Mouse (Mus musculus) midbrain, embryonic 15.5 days (tissue): ENCODE measurements at regions not wholly inside any gene's neighbourhood (a gene's known extent, or its start where the extent isn't known, plus 50 kb on each side); places are given as distances from the start of the nearest gene placed in this dataset.

Experiments
- ATAC-seq: fragments of 200-750 bp; cut with Nextera tagmentation; replicated peaks from 2 replicates; pipeline ENCODE4 v1.8.0; 2017; ENCODE audit warnings: moderate TSS enrichment
- H3K27ac ChIP-seq: fragments of 300-500 bp; sonication (generic); 2 replicates; pipeline ENCODE4 v1.5.1; 2015; ENCODE audit warnings: mild to moderate bottlenecking, inconsistent platforms
- H3K27me3 ChIP-seq: fragments of 300-500 bp; sonication (generic); replicated peaks from 2 replicates; pipeline ENCODE4 v1.6.1; 2015; ENCODE audit warnings: inconsistent platforms
- H3K36me3 ChIP-seq: fragments of 300-500 bp; sonication (generic); replicated peaks from 2 replicates; pipeline ENCODE4 v1.6.1; 2015; ENCODE audit warnings: inconsistent platforms
- H3K4me1 ChIP-seq: fragments of 300-500 bp; sonication (generic); 2 replicates; pipeline ENCODE4 v1.6.1; 2015; ENCODE audit warnings: inconsistent platforms
- H3K4me2 ChIP-seq: fragments of 300-500 bp; sonication (generic); 2 replicates; pipeline ENCODE4 v1.6.1; 2015; ENCODE audit warnings: inconsistent platforms, mild to moderate bottlenecking, moderate library complexity
- H3K4me3 ChIP-seq: fragments of 300-500 bp; sonication (generic); 2 replicates; pipeline ENCODE4 v1.5.1; 2015; ENCODE audit warnings: mild to moderate bottlenecking, inconsistent platforms
- H3K9ac ChIP-seq: fragments of 300-500 bp; sonication (generic); 2 replicates; pipeline ENCODE4 v1.6.1; 2015; ENCODE audit warnings: mild to moderate bottlenecking, inconsistent platforms
- H3K9me3 ChIP-seq: fragments of 300-500 bp; sonication (generic); 2 replicates; pipeline ENCODE4 v1.6.1; 2016; ENCODE audit warnings: inconsistent platforms
- WGBS: fragments of 180-500 bp; shearing (Covaris S2); methylation state at CpG from one replicate; pipeline ENCODE4 v1.1.7; 2015; ENCODE audit warnings: mixed read lengths; 5-methylcytosine and 5-hydroxymethylcytosine counted together

- 90% methylated on average over 3 of the region's 3 CpGs for WGBS
These were observed 123.7 kb upstream of the P2ry1 start for GRCm38 (mm10) chr3:60878880-60879279.

GRCm38 (mm10) chr3:60884027-60884426, 118.6 kb upstream of the P2ry1 start:
- no peak overlapping the region for H3K4me2 ChIP-seq
- peak; percentile 93 for ATAC-seq
- H3K27ac ChIP-seq = 0 out of 2 replicates have a peak overlapping the region, but pooled peaks have one; percentile 13
- 44% methylated on average over 3 of the region's 3 CpGs for WGBS
- no peaks in the 10 kb centered on the region for H3K9me3 ChIP-seq
- H3K4me3 ChIP-seq = no peak overlapping the region
- H3K27me3 ChIP-seq = no peaks in the 10 kb centered on the region
- H3K4me1 ChIP-seq = no peaks in the 10 kb centered on the region
- no peaks in the 10 kb centered on the region for H3K36me3 ChIP-seq
- no peak overlapping the region for H3K9ac ChIP-seq

More at GRCm38 (mm10) chr3:60878880-60879279, 123.7 kb upstream of the P2ry1 start:
- Histone ChIP-seq H3K27me3 (no peaks in the 10 kb centered on the region), H3K36me3 (no peaks in the 10 kb centered on the region), H3K4me2 (no peak overlapping the region), H3K27ac (no peak overlapping the region), H3K9ac (no peak overlapping the region), H3K4me3 (no peak overlapping the region), H3K9me3 (no peaks in the 10 kb centered on the region), H3K4me1 (no peaks in the 10 kb centered on the region)
- no peak for ATAC-seq

DNA sequence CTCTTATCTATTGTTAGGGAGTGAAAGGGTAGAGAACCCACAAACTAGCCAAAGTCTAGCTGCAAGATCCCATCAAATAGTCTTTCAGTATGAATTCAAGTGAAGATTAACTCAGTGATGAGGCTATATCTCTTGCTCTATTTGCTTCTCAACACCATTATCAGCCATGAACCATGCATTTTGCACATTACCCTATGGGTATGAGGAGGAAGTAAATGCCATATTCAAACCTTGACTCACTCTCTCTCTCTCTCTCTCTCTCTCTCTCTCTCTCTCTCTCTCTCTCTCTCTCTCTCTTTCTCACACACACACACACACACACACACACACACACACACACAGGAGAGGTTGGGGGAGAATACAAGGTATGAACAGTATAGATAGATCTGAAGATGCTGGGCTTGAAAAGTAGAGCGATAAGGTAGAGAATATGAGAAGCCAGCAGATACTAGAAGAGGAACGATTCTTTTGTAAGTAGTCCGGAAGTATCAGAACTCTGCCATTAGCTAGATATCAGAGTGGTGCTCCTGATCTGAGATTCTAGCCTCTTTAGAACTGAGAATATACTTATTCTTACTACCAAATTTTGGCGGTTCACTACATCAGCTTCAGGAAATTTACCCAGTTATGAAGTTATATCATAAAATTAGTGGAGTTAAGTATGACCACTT, 113.3 kb upstream of the P2ry1 start:
- 92% methylated on average over 4 of the region's 4 CpGs for WGBS
- H3K4me2 ChIP-seq = no peak overlapping the region
- H3K27me3 ChIP-seq = no peaks in the 10 kb centered on the region
- no peak overlapping the region for H3K4me3 ChIP-seq
- H3K36me3 ChIP-seq = no peaks in the 10 kb centered on the region
- no peak for ATAC-seq
- no peaks in the 10 kb centered on the region for H3K9me3 ChIP-seq
- no peaks in the 10 kb centered on the region for H3K4me1 ChIP-seq
- no peak overlapping the region for H3K9ac ChIP-seq
- H3K27ac ChIP-seq = no peak overlapping the region

DNA sequence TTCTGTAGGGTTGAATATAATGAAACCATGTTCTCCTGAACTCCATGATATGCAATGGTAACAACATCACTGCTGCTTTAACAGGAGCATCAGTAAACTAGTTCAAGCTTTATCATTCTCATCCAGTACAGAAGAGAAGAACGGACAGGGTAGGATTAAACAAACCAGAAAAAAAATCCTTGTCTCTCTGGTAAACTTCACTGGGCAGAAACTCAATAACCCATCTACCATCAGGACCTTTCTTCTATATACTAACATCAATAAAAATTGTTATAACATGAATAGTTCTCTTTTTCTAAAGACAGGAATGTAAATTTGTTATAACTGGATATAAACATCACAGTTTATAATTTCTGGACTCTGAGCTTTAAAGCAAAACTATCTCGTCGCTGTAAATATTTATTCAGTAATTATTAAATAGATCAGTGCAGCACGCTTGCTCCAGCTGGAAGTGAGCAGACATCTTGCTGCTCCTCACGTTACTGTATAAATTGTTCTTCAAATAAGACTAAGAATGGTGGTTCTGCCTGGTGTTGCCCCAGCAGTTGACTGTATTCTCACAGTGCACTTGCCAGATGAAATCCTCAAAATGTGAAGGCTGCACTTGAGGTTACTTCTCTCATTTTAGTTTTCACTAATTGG, 104.8 kb upstream of the P2ry1 start:
- H3K4me3 ChIP-seq = no peak overlapping the region
- no peak for ATAC-seq
- no peaks in the 10 kb centered on the region for H3K4me1 ChIP-seq
- no peak overlapping the region for H3K9ac ChIP-seq
- no peaks in the 10 kb centered on the region for H3K36me3 ChIP-seq
- no peaks in the 10 kb centered on the region for H3K27me3 ChIP-seq
- 89% methylated on average over 5 of the region's 5 CpGs for WGBS
- no peaks in the 10 kb centered on the region for H3K9me3 ChIP-seq
- H3K27ac ChIP-seq = no peak overlapping the region
- H3K4me2 ChIP-seq = no peak overlapping the region

DNA sequence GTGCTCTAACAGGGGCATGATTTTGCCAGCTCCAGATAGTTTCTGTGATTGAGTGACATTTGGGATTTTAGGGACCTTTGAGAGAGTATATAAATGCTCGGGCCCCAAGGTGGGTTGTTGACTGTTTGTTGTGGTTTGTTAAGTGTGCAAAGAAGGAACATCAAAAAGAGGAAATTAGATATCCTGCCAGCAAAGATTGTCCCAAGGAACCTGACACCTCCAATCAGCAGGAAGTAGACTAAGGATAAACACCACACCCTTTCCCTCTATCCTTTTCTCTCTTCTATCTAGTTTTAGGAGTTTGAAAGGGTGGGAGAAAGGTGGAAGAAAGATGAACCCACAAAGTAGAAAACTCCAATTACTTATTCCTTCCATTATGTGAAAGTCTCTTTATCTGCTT, 103.9 kb upstream of the P2ry1 start:
- Histone ChIP-seq H3K36me3 (no peaks in the 10 kb centered on the region), H3K9me3 (no peaks in the 10 kb centered on the region), H3K4me2 (no peak overlapping the region), H3K27me3 (no peaks in the 10 kb centered on the region), H3K9ac (no peak overlapping the region), H3K27ac (no peak overlapping the region), H3K4me1 (no peaks in the 10 kb centered on the region), H3K4me3 (no peak overlapping the region)
- no peak for ATAC-seq
- 87% methylated on average over 1 of the region's 1 CpGs for WGBS

DNA sequence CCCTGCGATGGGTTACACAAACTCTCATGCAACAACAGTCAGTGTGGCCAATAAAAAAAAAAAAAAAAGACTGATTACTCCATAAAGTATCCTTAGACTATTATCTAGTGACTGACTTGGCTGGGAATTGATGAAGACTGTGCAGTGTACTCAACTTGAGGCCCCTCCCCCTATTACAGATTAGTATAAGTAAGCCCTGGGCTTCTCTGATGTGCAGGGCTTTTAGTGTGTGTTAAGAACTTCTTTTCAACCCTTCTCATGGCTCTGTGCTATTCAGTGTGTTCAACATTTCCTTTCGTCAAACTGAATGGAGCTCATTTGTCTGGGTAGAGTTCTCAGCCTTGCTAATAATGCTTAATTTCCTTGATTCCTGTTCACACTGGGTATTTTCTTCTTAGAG, 101.0 kb upstream of the P2ry1 start:
- H3K9ac ChIP-seq = no peak overlapping the region
- WGBS = 63% methylated on average over 2 of the region's 2 CpGs
- no peak for ATAC-seq
- no peaks in the 10 kb centered on the region for H3K27me3 ChIP-seq
- no peak overlapping the region for H3K4me3 ChIP-seq
- H3K4me1 ChIP-seq = no peaks in the 10 kb centered on the region
- no peaks in the 10 kb centered on the region for H3K36me3 ChIP-seq
- H3K27ac ChIP-seq = no peak overlapping the region
- H3K9me3 ChIP-seq = no peaks in the 10 kb centered on the region
- H3K4me2 ChIP-seq = no peak overlapping the region

- Histone ChIP-seq H3K4me2 (no peak overlapping the region), H3K4me1 (no peaks in the 10 kb centered on the region), H3K36me3 (no peaks in the 10 kb centered on the region), H3K9ac (no peak overlapping the region), H3K4me3 (no peak overlapping the region), H3K27me3 (no peaks in the 10 kb centered on the region), H3K9me3 (no peaks in the 10 kb centered on the region), H3K27ac (no peak overlapping the region)
- 10% methylated on average over 1 of the region's 1 CpGs for WGBS
- ATAC-seq = no peak
These were observed 86.2 kb upstream of the P2ry1 start for GRCm38 (mm10) chr3:60916411-60916810.

DNA sequence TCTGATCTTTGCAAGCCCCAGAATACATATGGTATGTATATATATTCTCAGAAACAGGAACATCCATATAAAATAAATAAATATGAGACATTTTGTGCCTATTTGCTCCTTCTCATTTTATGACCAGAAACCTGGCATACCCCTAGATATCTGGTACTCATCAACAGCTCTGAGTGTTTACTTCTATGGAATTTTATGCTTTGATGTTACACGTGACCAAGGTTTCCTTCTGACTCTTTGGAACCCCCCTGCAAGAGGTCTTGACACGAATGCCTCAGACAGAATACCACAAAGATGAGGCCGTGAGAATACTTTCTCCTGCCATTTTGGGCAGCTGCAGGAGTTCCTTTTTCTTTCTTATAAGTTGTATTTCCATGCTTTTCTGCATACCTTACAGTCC, 85.3 kb upstream of the P2ry1 start:
- Histone ChIP-seq H3K36me3 (no peaks in the 10 kb centered on the region), H3K9ac (no peak overlapping the region), H3K9me3 (no peaks in the 10 kb centered on the region), H3K4me3 (no peak overlapping the region), H3K27me3 (no peaks in the 10 kb centered on the region), H3K27ac (no peak overlapping the region), H3K4me2 (no peak overlapping the region), H3K4me1 (no peaks in the 10 kb centered on the region)
- WGBS = 65% methylated on average over 3 of the region's 3 CpGs
- ATAC-seq = no peak

DNA sequence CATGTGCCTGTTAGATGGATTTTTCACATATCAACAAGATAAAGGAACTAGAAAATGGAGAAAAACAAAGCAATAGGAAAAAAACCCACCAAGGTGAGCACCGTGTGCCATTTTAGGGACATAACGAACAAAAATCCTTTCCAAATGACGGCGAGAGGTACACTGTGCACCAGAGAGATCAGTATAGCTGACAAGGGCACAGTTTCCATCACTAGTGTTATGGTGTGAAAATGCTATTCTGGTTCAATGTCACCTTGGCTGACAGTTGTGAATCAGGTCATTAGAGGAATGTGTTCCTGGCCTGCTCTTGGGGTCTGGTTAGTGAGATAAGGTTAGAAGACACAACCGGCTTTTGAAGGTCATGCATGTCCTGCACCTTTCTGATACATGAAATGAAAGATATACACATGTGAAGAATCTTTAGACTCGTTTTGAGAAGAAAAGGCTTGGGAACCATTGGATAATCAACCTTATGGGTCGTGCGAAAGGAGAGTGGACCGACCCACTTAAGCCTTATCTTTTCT, 76.5 kb upstream of the P2ry1 start:
- WGBS = 89% methylated on average over 9 of the region's 9 CpGs

DNA sequence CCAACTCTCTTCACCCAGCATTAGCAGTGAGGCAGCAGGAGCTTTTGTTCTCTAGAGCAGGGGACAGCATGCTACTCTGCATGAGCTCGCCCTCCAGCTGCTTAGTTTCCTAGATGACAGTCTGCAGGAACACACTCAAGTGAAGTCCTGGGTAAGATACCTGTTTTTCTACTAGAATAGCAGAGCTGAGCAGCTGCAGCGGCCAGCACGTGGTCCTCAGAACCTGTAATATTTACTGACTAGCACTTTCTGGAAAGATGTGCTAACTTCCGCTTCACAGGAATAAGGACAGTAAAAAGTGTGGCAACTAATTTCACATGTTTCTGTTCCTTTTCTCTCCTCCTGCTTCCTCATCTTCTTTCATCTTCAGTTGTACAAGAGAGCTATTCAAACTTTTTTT, 73.7 kb upstream of the P2ry1 start:
- 30% methylated on average over 4 of the region's 4 CpGs for WGBS
- ATAC-seq = no peak
- H3K27ac ChIP-seq = no peak overlapping the region

More for the DNA sequence above, 76.5 kb upstream of the P2ry1 start:
- no peak overlapping the region for H3K27ac ChIP-seq
- H3K9me3 ChIP-seq = no peaks in the 10 kb centered on the region
- H3K4me1 ChIP-seq = no peaks in the 10 kb centered on the region
- H3K4me3 ChIP-seq = no peak overlapping the region
- no peak overlapping the region for H3K4me2 ChIP-seq
- H3K9ac ChIP-seq = no peak overlapping the region
- no peaks in the 10 kb centered on the region for H3K27me3 ChIP-seq
- H3K36me3 ChIP-seq = no peaks in the 10 kb centered on the region
- ATAC-seq = no peak

GRCm38 (mm10) chr3:60934492-60934891, 68.1 kb upstream of the P2ry1 start:
- Histone ChIP-seq H3K36me3 (no peaks in the 10 kb centered on the region), H3K27ac (no peak overlapping the region), H3K4me2 (no peak overlapping the region), H3K9me3 (no peaks in the 10 kb centered on the region), H3K9ac (no peak overlapping the region), H3K4me3 (no peak overlapping the region), H3K27me3 (no peaks in the 10 kb centered on the region), H3K4me1 (no peaks in the 10 kb centered on the region)
- ATAC-seq = no peak
- WGBS = 95% methylated on average over 1 of the region's 1 CpGs

More for the DNA sequence above, 73.7 kb upstream of the P2ry1 start:
- H3K4me2 ChIP-seq = no peak overlapping the region
- H3K27me3 ChIP-seq = no peaks in the 10 kb centered on the region
- no peak overlapping the region for H3K4me3 ChIP-seq
- no peak overlapping the region for H3K9ac ChIP-seq
- no peaks in the 10 kb centered on the region for H3K9me3 ChIP-seq
- H3K4me1 ChIP-seq = no peaks in the 10 kb centered on the region
- no peaks in the 10 kb centered on the region for H3K36me3 ChIP-seq

DNA sequence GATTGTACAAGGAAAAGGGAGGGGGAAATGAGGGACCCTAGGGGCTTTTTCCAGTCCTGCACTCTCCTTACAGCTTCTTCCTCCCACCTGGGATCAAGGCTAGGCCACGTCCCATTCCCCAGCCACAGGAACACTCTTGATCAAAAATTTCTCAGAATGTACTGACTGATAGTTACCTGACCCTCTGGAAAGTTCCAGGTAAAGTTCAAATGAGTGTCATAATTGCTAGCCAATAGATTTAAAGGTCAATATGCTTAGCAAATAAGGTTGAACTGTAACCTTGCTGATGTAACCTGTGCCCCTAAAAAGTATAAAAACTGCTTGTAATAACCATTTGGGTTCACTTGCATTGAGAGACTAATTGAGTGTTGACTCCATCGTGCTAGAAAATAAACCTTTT, 61.1 kb upstream of the P2ry1 start:
- no peaks in the 10 kb centered on the region for H3K27me3 ChIP-seq
- H3K9me3 ChIP-seq = no peaks in the 10 kb centered on the region
- 87% methylated on average over 2 of the region's 2 CpGs for WGBS
- H3K4me3 ChIP-seq = no peak overlapping the region
- no peak overlapping the region for H3K27ac ChIP-seq
- H3K4me2 ChIP-seq = no peak overlapping the region
- H3K36me3 ChIP-seq = no peaks in the 10 kb centered on the region
- no peak overlapping the region for H3K9ac ChIP-seq
- no peak for ATAC-seq
- H3K4me1 ChIP-seq = no peaks in the 10 kb centered on the region

DNA sequence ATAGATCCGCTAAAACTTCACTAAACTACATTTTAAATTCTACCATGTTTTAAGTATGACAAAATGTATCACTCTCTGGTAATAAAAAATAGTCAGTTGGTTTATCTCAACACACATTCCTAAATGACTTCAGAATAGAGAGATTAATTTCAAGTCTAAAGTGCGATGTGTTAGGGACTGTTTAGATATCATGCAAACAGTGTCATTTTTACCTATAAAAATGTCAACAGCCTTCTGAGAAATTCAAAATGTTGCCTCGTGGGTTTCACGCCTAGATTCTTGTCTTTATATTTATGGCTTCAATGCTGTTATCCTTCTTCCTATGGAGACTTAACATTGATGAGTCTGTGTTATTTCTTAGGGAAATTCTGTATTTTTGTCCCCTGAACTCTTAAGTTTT, 53.7 kb upstream of the P2ry1 start:
- H3K27me3 ChIP-seq = no peaks in the 10 kb centered on the region
- no peaks in the 10 kb centered on the region for H3K36me3 ChIP-seq
- WGBS = 93% methylated on average over 4 of the region's 4 CpGs
- no peaks in the 10 kb centered on the region for H3K9me3 ChIP-seq
- H3K27ac ChIP-seq = no peak overlapping the region
- H3K4me3 ChIP-seq = no peak overlapping the region
- H3K9ac ChIP-seq = no peak overlapping the region
- no peak overlapping the region for H3K4me2 ChIP-seq
- ATAC-seq = no peak
- no peaks in the 10 kb centered on the region for H3K4me1 ChIP-seq
